Mouse (Mus musculus): ENCODE data around the gene Dlg2.

The Dlg2 gene

GRCm38 (mm10) chr7:90539481-90540402 lies 63.3 kb downstream of the Dlg2 start:
- DNase-seq (ENCODE audit: low read depth, low spot score) = no peak

GRCm38 (mm10) chr7:90540811-90541323 lies 64.4 kb downstream of the Dlg2 start:
- no peak for DNase-seq (ENCODE audit: low read depth, low spot score)

DNA sequence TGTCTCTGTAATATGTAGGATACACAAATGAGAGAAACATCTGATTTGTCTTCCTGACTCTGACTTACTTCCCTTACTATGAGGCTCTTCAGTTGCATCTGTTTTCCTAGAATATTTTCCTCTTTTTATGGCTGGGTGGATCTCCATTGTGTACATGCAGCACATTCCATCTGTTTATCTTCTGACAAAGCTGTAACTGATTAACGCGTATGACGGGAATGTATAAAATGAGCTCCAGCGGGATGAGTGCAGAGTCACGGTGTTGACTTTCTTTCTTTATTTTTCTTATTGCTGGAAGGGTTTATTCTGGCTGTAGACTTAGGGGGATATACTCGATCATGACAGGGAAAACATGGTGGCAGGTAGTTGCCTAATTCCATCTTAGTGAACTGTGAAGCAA lies 76.9 kb downstream of the Dlg2 start:
- no peak for DNase-seq (ENCODE audit: low read depth, low spot score)

DNA sequence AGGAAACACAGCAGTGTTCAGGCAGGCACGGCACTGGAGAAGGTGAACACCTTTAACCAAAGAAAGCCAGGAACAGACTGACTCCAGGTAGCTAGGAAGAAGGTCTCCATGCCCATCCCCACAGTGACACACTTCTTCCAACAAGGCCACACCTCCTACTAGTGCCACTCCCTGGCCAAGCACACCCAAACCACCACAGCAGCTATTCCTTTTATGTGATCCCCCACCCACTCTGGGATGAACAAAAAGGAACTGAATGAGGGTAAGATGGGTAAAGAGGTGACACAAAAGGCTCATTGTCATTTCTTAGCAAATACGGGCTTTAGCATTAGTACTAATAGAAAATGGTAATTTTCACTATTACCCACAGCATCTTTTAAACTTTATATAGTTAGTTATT lies 77.9 kb downstream of the Dlg2 start:
- DNase-seq (ENCODE audit: low read depth, low spot score) = no peak

DNA sequence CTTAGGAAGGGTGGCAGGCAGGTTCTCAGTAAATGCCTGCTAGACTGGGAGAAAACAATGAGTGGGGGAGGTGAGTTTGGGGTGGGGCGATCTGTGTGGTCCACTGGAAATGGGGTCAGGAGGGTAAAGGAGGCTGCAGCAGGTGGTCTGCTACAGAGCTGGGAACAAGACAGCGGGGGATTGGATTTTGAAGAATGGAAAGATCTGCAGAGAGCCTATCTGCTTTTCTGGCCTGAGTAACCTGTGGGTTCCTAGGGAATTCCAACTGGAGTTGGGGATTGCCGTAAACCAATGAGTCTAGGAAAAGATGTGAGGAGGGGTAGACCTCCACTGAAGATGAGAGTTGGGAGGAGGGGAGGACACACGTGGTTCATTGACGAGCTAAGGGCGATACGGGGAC lies 92.7 kb downstream of the Dlg2 start:
- no peak for DNase-seq (ENCODE audit: low read depth, low spot score)

DNA sequence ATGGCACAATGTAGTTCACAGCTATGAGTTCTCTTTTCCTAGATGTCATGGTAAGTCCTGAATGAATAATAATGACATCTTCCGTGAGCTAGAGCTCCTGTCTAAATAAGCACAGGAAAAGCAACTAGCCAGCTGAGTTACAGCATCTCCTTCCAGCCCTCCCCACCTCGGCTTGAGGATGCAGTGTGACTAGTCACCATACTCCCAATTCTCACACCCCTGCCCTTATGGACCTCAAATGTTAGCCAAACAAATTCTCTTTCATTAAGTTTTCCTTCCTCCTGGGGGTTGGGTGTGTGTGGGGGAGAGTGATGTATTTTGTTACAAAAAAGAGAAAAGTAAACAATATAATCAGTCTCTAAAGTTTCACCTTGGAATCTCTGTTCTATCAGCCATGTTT lies 111.3 kb downstream of the Dlg2 start:
- DNase-seq (ENCODE audit: low read depth, low spot score) = no peak

- no peak for DNase-seq (ENCODE audit: low read depth, low spot score)
Measured at GRCm38 (mm10) chr7:90588318-90588717, 111.8 kb downstream of the Dlg2 start.

DNA sequence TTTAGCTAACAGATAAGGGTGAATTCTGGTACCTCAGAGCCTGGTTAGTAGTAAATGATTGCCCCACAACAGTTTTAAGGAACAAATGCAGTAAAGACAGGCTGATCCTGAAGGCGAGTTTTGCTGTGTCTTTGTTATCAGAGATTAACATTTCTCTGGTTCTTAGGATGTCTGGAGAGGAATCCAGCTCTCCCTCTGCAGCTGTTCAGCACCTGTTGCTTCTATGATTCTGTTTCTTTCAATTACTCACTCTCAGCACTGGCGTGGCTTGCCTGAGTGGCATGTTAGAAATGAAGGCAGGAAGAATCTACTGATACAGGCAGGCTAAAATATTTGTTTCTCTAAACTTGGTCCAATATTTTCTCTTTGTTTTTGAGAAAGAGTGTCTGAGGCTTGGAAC lies 133.3 kb downstream of the Dlg2 start:
- no peak for DNase-seq (ENCODE audit: low read depth, low spot score)

- DNase-seq (ENCODE audit: low read depth, low spot score) = no peak
Measured at GRCm38 (mm10) chr7:90630546-90630945, 154.1 kb downstream of the Dlg2 start.

DNA sequence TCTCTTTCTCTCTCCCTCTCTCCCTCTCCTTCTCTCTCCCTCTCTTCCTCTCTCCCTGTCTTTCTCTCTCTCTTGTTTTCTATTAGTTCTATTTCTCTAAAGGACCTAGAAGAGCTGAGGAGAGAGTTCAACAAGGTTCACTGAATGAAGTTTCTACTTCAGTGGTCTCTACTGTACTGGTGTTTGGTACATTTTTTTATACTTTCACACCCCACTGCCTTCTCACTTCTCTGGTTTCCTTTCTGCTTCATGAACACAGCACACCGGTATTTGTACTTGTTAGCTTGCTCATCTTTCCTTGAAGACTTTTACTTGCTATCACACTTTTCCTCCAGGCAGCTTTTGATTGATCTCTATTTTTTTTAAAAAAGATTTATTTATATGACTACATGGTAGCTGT lies 173.0 kb downstream of the Dlg2 start:
- no peak for DNase-seq (ENCODE audit: low read depth, low spot score)

DNA sequence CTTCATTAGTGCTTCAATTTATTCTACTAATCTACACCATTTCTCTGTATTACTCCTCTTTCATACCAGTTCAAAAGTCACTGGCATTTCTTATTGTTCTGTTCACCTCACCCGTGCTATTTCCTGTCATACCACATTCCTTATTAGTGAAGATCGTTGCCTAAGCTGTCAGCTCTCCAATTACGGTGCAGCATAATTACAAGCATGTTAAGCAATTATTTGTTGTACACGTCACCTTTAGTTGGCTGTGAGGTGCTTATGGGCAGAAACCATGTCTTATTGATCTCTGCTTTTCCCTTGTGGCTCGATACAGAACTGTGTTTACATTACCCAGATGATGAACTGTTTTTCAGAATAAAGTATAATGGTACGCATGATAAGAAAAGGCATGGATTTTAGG lies 174.7 kb downstream of the Dlg2 start:
- no peak for DNase-seq (ENCODE audit: low read depth, low spot score)

DNA sequence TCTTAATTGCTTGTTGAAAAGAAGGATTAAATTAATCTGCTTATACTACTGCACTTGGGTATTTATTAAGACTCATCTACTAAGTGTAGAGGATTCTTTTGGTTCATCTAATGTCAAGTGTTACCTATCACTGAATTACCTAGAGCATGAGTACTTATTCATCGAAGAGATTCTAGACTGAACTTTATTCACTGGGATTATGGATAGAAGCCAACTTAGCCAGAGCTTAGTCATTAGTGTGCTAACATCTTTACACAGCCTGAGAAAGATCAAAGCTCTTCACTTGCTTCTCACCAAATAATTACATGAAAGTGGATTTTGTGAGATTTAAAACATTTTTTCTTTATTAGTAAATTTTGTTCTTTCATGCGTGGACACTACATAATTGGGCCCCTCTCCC lies 175.1 kb downstream of the Dlg2 start:
- no peak for DNase-seq (ENCODE audit: low read depth, low spot score)

GRCm38 (mm10) chr7:90658593-90658992 lies 182.1 kb downstream of the Dlg2 start:
- DNase-seq (ENCODE audit: low read depth, low spot score) = no peak

- no peak for DNase-seq (ENCODE audit: low read depth, low spot score)
Measured at GRCm38 (mm10) chr7:90694050-90694449, 217.6 kb downstream of the Dlg2 start.

DNA sequence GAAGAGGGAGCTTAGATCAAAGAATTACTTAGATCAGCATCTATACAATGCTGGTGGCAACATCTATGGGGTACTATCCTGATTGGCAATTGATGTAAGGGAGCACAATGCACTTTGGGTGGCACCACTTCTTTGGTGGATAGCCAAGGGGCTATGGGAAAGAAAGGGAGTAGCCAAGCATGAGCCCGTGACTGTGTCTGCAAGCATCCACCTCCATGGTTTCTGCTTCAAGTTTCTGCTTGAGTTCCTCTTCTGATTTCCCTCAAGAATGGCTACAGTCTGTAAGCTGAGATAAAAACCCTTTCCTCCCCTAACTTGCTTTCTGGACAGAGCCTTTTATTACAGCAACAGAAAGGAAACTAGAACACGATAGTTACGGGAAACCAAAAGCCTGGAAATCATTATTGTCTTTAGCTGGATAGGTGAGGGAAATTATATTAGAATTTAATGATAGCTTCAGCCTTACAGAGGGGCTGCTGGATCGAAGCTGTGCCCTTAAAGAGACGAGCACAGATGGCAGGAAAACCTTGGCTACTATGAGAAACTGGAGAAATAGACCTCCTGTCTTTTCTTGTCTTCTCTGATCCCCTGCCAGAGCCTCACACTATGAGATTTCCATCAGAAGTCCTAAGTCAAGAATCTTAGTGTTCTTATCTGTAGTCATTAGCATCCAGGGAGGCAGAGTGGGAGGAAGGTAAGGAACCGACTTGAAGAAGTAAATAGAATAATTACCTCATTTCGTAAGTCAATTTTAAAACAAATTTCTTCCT lies 219.9 kb downstream of the Dlg2 start:
- no peak for DNase-seq (ENCODE audit: low read depth, low spot score)

- DNase-seq (ENCODE audit: low read depth, low spot score) = no peak
Measured at GRCm38 (mm10) chr7:90703163-90703852, 226.8 kb downstream of the Dlg2 start.

- DNase-seq (ENCODE audit: low read depth, low spot score) = no peak
Measured at GRCm38 (mm10) chr7:90703951-90704350, 227.5 kb downstream of the Dlg2 start.

GRCm38 (mm10) chr7:90734086-90734485 lies 257.6 kb downstream of the Dlg2 start:
- no peak for DNase-seq (ENCODE audit: low read depth, low spot score)

GRCm38 (mm10) chr7:90736369-90736768 lies 259.9 kb downstream of the Dlg2 start:
- DNase-seq (ENCODE audit: low read depth, low spot score) = no peak

DNA sequence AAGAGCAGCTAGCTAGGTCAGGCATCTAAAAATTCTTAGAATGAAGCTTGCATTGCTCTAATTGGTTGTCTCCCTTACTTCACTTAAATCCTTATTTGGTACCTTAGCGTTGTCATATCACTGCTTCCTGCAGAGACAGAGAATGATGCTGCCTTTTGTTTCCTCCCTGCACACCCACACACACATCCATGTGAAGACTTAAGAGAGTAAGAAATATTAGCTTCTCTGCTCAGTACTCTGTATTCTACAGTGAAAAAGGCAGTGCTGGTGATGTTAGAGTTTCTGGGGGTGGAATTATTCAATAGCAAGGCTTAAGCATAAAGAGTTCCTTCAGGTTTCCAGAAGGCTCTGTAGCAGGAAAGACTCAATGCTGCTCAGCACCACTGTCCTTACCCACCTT lies 272.2 kb downstream of the Dlg2 start:
- no peak for DNase-seq (ENCODE audit: low read depth, low spot score)

DNA sequence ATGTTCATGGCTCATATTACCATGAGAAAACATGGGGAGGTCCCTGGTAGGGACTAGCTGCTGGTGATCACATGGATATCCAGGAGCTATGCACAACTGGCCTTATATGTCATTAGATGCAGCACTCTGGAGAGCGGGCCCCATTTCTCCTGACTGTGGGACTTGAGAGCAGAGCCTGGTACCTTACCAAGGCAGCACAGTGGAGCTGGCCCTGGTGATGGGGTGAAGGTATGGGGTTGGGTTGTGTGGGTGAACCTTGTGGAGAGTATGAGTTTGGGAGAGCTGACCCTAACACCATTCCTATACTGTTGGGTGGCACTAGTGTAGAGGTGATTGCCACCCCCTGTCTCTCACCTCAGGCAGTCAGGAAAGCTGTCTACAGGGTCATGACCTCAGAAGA lies 311.5 kb downstream of the Dlg2 start:
- no peak for DNase-seq (ENCODE audit: low read depth, low spot score)

DNA sequence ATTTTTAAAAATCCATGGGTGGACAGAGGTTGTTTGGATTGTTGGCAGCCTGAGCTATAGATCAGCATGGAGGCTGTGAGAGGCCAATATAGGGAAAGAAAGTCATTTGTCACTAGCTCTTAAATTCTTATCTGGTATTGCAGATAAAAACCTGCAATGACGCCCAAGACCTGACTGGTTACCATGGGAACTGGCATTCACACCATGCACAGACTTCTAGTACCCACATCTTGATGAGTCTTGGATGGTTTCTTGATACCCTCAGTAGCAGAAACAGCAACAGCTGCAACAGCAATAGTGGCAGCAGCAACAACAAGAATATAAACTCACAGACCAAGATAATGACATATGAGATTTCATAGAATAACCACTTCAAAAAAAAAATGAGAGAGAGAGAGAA lies 315.1 kb downstream of the Dlg2 start:
- no peak for DNase-seq (ENCODE audit: low read depth, low spot score)

Data from retina, postnatal 7 days (tissue).